Comparison of ENCODE assay signal across 8 mouse cellular contexts in the genomic region with DNA sequence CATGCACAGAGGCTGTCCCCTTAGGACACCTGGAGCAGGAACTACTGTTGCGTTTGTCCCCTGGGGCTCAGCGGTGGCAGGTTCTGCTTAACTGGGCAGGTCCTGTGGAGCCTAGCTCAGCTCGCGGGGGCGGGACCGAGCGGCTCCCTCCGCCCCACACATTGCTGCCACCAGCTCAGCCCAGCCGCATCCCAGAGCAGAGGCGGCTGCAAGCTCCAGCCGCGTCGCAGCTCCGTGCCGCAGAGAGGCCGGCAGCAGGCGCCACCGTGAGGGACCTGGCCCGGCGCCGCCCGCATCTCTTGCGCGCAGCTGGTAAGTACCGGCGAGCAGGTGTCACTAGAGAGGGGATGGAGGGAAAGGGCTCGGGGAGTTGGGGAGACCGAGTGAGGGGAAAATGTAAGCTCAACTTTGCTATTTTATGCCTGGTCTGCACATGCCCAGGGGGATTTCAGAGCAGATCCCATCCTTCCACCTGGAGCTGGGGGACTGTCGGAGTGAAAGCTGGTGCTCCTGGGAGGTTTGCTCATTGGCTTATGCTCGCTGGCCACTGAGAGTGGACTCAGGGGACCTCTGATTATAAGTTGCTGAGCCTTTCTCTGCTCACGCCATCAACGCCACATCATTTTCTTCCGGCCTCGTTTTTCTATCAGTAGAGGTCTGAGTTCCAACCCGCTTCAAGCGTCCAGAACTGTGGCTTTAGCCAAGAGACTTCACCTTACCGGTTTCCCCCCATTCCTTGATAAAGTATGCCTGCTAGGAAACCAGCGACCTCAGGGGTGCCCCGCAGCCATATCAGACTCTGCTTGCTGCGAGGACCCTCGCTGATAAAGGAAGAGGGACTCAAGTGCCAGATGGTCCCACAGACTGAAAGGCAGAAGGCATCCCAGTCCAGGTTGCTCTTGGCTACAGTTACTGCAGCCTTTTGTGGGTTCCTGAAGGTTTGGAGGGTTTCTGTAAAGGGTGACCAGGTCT. TPM values are rescaled to one million over a fixed set of nuclear protein-coding genes. Genes with fewer than 3 reads are reported as not detected.
DNase-seq lines count a peak whose midpoint lies in the region; ATAC-seq and TF ChIP-seq lines count a peak whose summit lies in the region.

Gene Pkib (plus strand): TSS at position 86 of the 972 bp plus-strand sequence.

- H3K4me1 ChIP-seq in bone marrow macrophage, adult 2 months (ENCODE audit: control insufficient read depth, insufficient read depth, low read length): peaks cover 10% of the 10 kb centered on the region
- peaks cover 8% of the 10 kb centered on the region; the same call in 1 of the 2 replicates for H3K4me1 ChIP-seq in heart, embryonic 10.5 days
- H3K4me1 ChIP-seq in kidney, embryonic 15.5 days: peaks cover 11% of the 10 kb centered on the region
- peaks cover 12% of the 10 kb centered on the region for H3K4me1 ChIP-seq in limb, embryonic 13.5 days
- peaks cover 10% of the 10 kb centered on the region for H3K4me1 ChIP-seq in midbrain, embryonic 12.5 days

- no peak within 1 kb of the TSS for H3K4me3 ChIP-seq in bone marrow macrophage, adult 2 months (ENCODE audit: insufficient read depth, low read length)
- H3K4me3 ChIP-seq in heart, embryonic 10.5 days: peak within 1 kb of the TSS; percentile 54
- H3K4me3 ChIP-seq in kidney, embryonic 15.5 days (replicated peaks): peak within 1 kb of the TSS; percentile 45
- H3K4me3 ChIP-seq in limb, embryonic 13.5 days: peak within 1 kb of the TSS; percentile 40
- H3K4me3 ChIP-seq in midbrain, embryonic 12.5 days: peak within 1 kb of the TSS; percentile 49

- no peak within 1 kb of the TSS for H3K27ac ChIP-seq in bone marrow macrophage, adult 2 months (ENCODE audit: insufficient read depth, low read depth, low read length)
- H3K27ac ChIP-seq in heart, embryonic 10.5 days: no peak within 1 kb of the TSS
- H3K27ac ChIP-seq in kidney, embryonic 15.5 days: 0 out of 2 replicates have a peak within 1 kb of the TSS, but pooled peaks have one; percentile 22
- H3K27ac ChIP-seq in limb, embryonic 13.5 days: no peak within 1 kb of the TSS
- H3K27ac ChIP-seq in midbrain, embryonic 12.5 days (replicated peaks): no peak within 1 kb of the TSS

- 0 out of 2 replicates have a peak, but pooled peaks cover 13% of the 10 kb centered on the region for H3K27me3 ChIP-seq in heart, embryonic 10.5 days (ENCODE audit: insufficient read depth, poor library complexity, severe bottlenecking)
- H3K27me3 ChIP-seq in kidney, embryonic 15.5 days: peaks cover 14% of the 10 kb centered on the region
- H3K27me3 ChIP-seq in limb, embryonic 13.5 days: peaks cover 25% of the 10 kb centered on the region
- H3K27me3 ChIP-seq in midbrain, embryonic 12.5 days: peaks cover 8% of the 10 kb centered on the region

- 2% methylated on average over 41 of the region's 41 CpGs for WGBS in heart, embryonic 10.5 days
- WGBS in kidney, embryonic 15.5 days: 2% methylated on average over 41 of the region's 41 CpGs
- WGBS in limb, embryonic 13.5 days: 2% methylated on average over 41 of the region's 41 CpGs
- 2% methylated on average over 41 of the region's 41 CpGs for WGBS in midbrain, embryonic 12.5 days

- H3K9ac ChIP-seq in kidney, embryonic 15.5 days: peak within 1 kb of the TSS; percentile 3
- peak within 1 kb of the TSS; percentile 51 for H3K9ac ChIP-seq in limb, embryonic 13.5 days
- peak within 1 kb of the TSS; percentile 51 for H3K9ac ChIP-seq in midbrain, embryonic 12.5 days (replicated peaks)

- peak; percentile 61 for DNase-seq in embryo, embryonic 9.5 days (ENCODE audit: extremely low spot score)
- DNase-seq in heart, embryonic 10.5 days (ENCODE audit: low spot score): peak; percentile 76
- peak; percentile 28 to 80 for DNase-seq in spleen, postnatal 10 days (ENCODE audit: low spot score in 2 of 2)
- no peak for DNase-seq in MN1 (ENCODE audit: low spot score)

- ATAC-seq in kidney, embryonic 15.5 days (replicated peaks; ENCODE audit: low FRiP score): peak; percentile 99
- ATAC-seq in limb, embryonic 13.5 days (ENCODE audit: low FRiP score, low read depth): peak; percentile 77; the same call in 1 of the 2 replicates
- ATAC-seq in midbrain, embryonic 12.5 days (ENCODE audit: low FRiP score, low read depth): peak; percentile 97

- H3K4me2 ChIP-seq in kidney, embryonic 15.5 days: peak within 1 kb of the TSS; percentile 81
- H3K4me2 ChIP-seq in limb, embryonic 13.5 days (replicated peaks): peak within 1 kb of the TSS; percentile 76
- peak within 1 kb of the TSS; percentile 78 for H3K4me2 ChIP-seq in midbrain, embryonic 12.5 days (replicated peaks)

- TF ChIP-seq CTCF in bone marrow macrophage, adult 2 months (IDR thresholded peaks at IDR 0.05; ENCODE audit: low read depth, low read length): no peak

- H3K36me3 ChIP-seq in heart, embryonic 10.5 days: no peaks in the 10 kb centered on the region
- H3K36me3 ChIP-seq in kidney, embryonic 15.5 days: no peaks in the 10 kb centered on the region
- H3K36me3 ChIP-seq in limb, embryonic 13.5 days: no peaks in the 10 kb centered on the region
- no peaks in the 10 kb centered on the region for H3K36me3 ChIP-seq in midbrain, embryonic 12.5 days

- TF ChIP-seq POLR2A in bone marrow macrophage, adult 2 months (IDR thresholded peaks at IDR 0.05; ENCODE audit: borderline replicate concordance, low read depth, low read length): no peak

- H3K9me3 ChIP-seq in heart, embryonic 10.5 days: no peaks in the 10 kb centered on the region
- H3K9me3 ChIP-seq in kidney, embryonic 15.5 days (replicated peaks): no peaks in the 10 kb centered on the region
- H3K9me3 ChIP-seq in limb, embryonic 13.5 days: no peaks in the 10 kb centered on the region; the same call in 1 of the 2 replicates
- no peaks in the 10 kb centered on the region for H3K9me3 ChIP-seq in midbrain, embryonic 12.5 days

RNA-seq across cellular contexts. Expression of gene Pkib, which starts in this region (rescaled TPM):
- 66.9 and 69.2 TPM in 2 replicates for polyA plus RNA-seq in bone marrow macrophage, adult 2 months (2012; ENCODE audit: insufficient read depth, insufficient read length, missing spikeins)
- 0.68 and 0.85 TPM in 2 replicates for polyA plus RNA-seq in heart, embryonic 10.5 days (2016; fragmentation: Nextera tagmentation; extraction: Ambion mirVana)
- polyA plus RNA-seq in kidney, embryonic 15.5 days (2015; fragmentation: Nextera tagmentation; extraction: Ambion mirVana): 4.4 and 4.6 TPM in 2 replicates
- polyA plus RNA-seq in limb, embryonic 13.5 days (2015; fragmentation: Nextera tagmentation; extraction: Ambion mirVana): 1.2 and 1.3 TPM in 2 replicates
- 9.8 and 10.2 TPM in 2 replicates for polyA plus RNA-seq in midbrain, embryonic 12.5 days (2016; fragmentation: Nextera tagmentation; extraction: Ambion mirVana)

Comparison
In these comparisons a context has a peak if more than half of its experiments do, and no peak if none do; other contexts are left out.
1. Peak in DNase-seq and H3K4me3 ChIP-seq in heart, embryonic 10.5 days; RNA of the gene not detected or under 1 TPM.